Mouse (Mus musculus): Measurements from ENCODE around the gene Fsd2. TPM values are rescaled to one million over a fixed set of nuclear protein-coding genes. Genes with fewer than 3 reads are reported as not detected.

The Fsd2 gene
- polyA plus RNA-seq, 1 experiment from 2014 or later = 0.29 TPM

DNA sequence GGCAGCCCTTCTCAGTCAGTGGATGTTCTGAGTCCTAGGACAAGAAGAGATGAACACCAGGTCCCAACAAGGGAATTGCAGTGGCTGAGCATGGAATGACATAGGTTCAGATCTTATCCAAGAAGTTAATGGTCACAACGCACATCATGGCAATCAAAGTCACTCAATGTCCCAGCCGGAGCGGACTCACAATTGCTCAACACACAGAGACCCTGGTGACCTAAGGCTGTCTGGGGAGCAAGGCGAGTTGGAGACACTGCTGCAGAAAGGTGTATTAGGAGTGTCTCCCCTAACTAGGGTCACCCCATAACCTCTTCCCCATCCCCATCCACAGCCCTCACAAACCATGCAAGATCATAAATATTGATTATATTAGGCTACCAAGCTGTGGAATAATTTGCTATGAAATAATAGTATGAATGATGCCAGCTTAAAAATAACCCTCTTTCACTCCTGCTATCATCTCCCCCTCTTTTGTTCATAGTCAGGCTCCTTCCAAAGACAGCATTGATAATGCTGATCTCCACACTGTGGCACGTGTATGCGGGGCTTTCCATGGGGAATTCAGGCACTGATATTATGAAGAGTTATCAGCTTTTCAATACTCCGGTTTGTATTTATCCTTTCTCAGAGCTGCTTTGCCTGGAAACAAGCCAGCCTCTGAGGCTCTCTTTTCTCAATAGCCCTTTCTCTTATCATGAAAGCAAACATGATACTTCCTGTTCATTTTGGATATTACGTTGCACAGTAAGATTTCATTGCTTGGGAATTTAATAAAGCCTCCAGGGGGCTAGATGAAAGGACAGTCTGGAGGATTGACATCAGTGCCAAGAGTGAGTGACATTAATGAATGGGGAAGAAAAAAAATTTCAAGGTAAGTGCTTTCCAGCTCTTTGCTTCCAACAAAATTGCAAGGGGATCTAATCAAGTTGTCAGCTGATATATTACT lies 6.4 kb downstream of the Fsd2 start:
- 65% methylated on average over 8 of the region's 8 CpGs for WGBS

DNA sequence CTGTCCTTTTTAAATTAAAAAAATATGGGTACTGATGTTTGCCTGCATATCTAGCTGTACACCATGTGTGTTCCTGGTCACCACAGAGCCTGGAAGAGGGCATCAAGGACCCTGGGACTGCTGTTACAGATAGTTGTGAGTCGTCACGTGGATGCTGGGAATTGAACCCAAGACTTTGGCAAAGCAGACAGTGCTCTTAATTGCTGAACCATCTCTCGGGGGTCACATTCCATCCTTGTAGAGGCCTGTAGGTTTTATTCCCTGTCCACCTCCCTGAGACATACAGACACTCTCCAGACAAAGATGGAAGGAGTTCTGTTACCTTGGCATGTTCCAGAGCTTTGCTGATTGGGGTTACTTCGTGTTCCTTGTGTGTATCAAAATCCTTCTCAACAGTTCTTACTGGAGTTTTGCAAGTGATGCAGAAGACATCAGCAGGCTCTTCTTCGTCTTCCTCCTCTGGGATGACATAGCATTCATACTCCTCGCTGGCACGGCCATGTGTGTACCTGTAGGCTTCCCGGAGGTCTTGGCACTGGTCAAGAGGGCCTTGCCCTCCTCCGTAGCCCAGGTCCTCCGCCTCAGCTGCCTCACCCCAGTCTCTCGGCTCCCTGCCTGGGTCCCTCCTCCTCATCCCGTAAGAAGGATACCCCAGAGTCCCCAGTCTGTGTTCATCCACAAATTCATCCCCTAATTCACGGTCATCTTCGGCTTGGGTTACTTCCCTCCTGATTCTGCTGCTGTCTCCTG lies 7.3 kb downstream of the Fsd2 start:
- Histone ChIP-seq H3K36me3 (ENCODE audit: control insufficient read depth, insufficient read depth, low read length) (no peaks in the 10 kb centered on the region), H3K4me1 (replicated peaks; ENCODE audit: control insufficient read depth, insufficient read depth, low read length) (no peaks in the 10 kb centered on the region), H3K4me3 (ENCODE audit: low read depth, low read length) (no peak overlapping the region), H3K9me3 (ENCODE audit: control insufficient read depth, low read length) (no peaks in the 10 kb centered on the region), H3K27ac (ENCODE audit: low read depth, low read length) (no peak overlapping the region), H3K27me3 (ENCODE audit: control insufficient read depth, insufficient read depth, low read length) (no peaks in the 10 kb centered on the region), H3K9ac (ENCODE audit: low read depth, low read length) (no peak overlapping the region), H3K4me2 (replicated peaks; ENCODE audit: low read depth, low read length) (no peak overlapping the region)
- 83% methylated on average over 14 of the region's 14 CpGs for WGBS
- ATAC-seq (ENCODE audit: low FRiP score) = no peak
- DNase-seq (ENCODE audit: low spot score) = no peak

More for the DNA sequence above, 6.4 kb downstream of the Fsd2 start:
- Histone ChIP-seq H3K9me3 (ENCODE audit: control insufficient read depth, low read length) (no peaks in the 10 kb centered on the region), H3K36me3 (ENCODE audit: control insufficient read depth, insufficient read depth, low read length) (no peaks in the 10 kb centered on the region), H3K4me1 (replicated peaks; ENCODE audit: control insufficient read depth, insufficient read depth, low read length) (no peaks in the 10 kb centered on the region), H3K9ac (ENCODE audit: low read depth, low read length) (no peak overlapping the region), H3K27me3 (ENCODE audit: control insufficient read depth, insufficient read depth, low read length) (no peaks in the 10 kb centered on the region), H3K4me2 (replicated peaks; ENCODE audit: low read depth, low read length) (no peak overlapping the region), H3K27ac (ENCODE audit: low read depth, low read length) (no peak overlapping the region), H3K4me3 (ENCODE audit: low read depth, low read length) (no peak overlapping the region)
- no peak for ATAC-seq (ENCODE audit: low FRiP score)
- no peak for DNase-seq (ENCODE audit: low spot score)

DNA sequence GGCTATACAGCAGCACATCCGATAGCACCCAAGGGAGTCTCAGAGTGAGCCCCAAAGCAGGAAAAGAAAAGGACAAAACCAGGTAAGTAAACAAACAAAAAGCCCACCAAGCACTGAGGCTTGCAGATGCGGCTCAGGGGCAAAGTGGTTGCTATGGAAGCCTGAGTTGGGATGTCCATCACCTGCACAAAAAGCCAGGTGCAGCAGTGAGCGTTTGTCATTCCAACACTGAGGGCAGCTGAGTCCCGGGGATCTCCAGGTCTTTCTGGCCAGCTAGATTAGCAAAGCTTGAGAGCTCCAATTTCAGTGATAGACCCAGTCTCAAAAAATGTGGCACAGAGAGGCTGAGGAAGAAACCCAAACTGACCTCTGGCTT lies 8.8 kb downstream of the Fsd2 start:
- no peaks in the 10 kb centered on the region for H3K9me3 ChIP-seq (ENCODE audit: control insufficient read depth, low read length)
- H3K27ac ChIP-seq (ENCODE audit: low read depth, low read length) = no peak overlapping the region
- ATAC-seq (ENCODE audit: low FRiP score) (no peak), DNase-seq (ENCODE audit: low spot score) (no peak)
- H3K36me3 ChIP-seq (ENCODE audit: control insufficient read depth, insufficient read depth, low read length) = no peaks in the 10 kb centered on the region
- no peak overlapping the region for H3K4me3 ChIP-seq (ENCODE audit: low read depth, low read length)
- H3K4me2 ChIP-seq (replicated peaks; ENCODE audit: low read depth, low read length) = no peak overlapping the region
- WGBS = 71% methylated on average over 4 of the region's 4 CpGs
- H3K4me1 ChIP-seq (replicated peaks; ENCODE audit: control insufficient read depth, insufficient read depth, low read length) = no peaks in the 10 kb centered on the region
- no peak overlapping the region for H3K9ac ChIP-seq (ENCODE audit: low read depth, low read length)
- H3K27me3 ChIP-seq (ENCODE audit: control insufficient read depth, insufficient read depth, low read length) = no peaks in the 10 kb centered on the region

GRCm38 (mm10) chr7:81557252-81557984 lies 9.3 kb downstream of the Fsd2 start:
- DNase-seq (ENCODE audit: low spot score) = no peak
- no peaks in the 10 kb centered on the region for H3K36me3 ChIP-seq (ENCODE audit: control insufficient read depth, insufficient read depth, low read length)
- H3K9me3 ChIP-seq (ENCODE audit: control insufficient read depth, low read length) = no peaks in the 10 kb centered on the region
- no peak overlapping the region for H3K4me2 ChIP-seq (replicated peaks; ENCODE audit: low read depth, low read length)
- no peak overlapping the region for H3K9ac ChIP-seq (ENCODE audit: low read depth, low read length)
- no peaks in the 10 kb centered on the region for H3K4me1 ChIP-seq (replicated peaks; ENCODE audit: control insufficient read depth, insufficient read depth, low read length)
- no peaks in the 10 kb centered on the region for H3K27me3 ChIP-seq (ENCODE audit: control insufficient read depth, insufficient read depth, low read length)
- H3K27ac ChIP-seq (ENCODE audit: low read depth, low read length) = no peak overlapping the region
- ATAC-seq (ENCODE audit: low FRiP score) = no peak
- no peak overlapping the region for H3K4me3 ChIP-seq (ENCODE audit: low read depth, low read length)
- 93% methylated on average over 7 of the region's 7 CpGs for WGBS

DNA sequence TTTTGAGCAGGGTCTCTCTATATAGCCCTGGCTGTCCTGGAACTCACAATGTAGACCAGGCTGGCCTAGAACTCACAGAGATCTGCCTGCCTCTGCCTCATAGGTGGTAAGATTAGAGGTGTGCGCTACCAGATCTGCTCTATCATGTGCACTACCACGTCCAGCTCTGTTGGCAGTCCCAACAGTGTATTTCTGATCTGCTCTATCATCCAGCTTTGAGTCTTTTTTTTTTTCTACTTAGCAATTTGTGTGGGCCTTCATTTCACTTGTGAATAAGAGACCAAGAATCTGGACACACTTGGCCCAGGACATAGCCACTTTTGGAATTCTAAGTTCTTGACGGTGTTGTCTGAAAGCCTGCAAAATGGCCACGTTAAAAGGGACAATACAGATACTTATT lies 9.9 kb downstream of the Fsd2 start:
- ATAC-seq (ENCODE audit: low FRiP score) (no peak), DNase-seq (ENCODE audit: low spot score) (no peak)
- 88% methylated on average over 4 of the region's 4 CpGs for WGBS

GRCm38 (mm10) chr7:81554369-81554768 lies 12.4 kb downstream of the Fsd2 start:
- no peaks in the 10 kb centered on the region for H3K4me1 ChIP-seq (replicated peaks; ENCODE audit: control insufficient read depth, insufficient read depth, low read length)
- no peak for ATAC-seq (ENCODE audit: low FRiP score)
- no peak overlapping the region for H3K27ac ChIP-seq (ENCODE audit: low read depth, low read length)
- no peaks in the 10 kb centered on the region for H3K36me3 ChIP-seq (ENCODE audit: control insufficient read depth, insufficient read depth, low read length)
- peak; percentile 61 for DNase-seq (ENCODE audit: low spot score)
- H3K4me3 ChIP-seq (ENCODE audit: low read depth, low read length) = no peak overlapping the region
- H3K9ac ChIP-seq (ENCODE audit: low read depth, low read length) = no peak overlapping the region
- no peak overlapping the region for H3K4me2 ChIP-seq (replicated peaks; ENCODE audit: low read depth, low read length)
- H3K27me3 ChIP-seq (ENCODE audit: control insufficient read depth, insufficient read depth, low read length) = no peaks in the 10 kb centered on the region
- 88% methylated on average over 2 of the region's 2 CpGs for WGBS
- no peaks in the 10 kb centered on the region for H3K9me3 ChIP-seq (ENCODE audit: control insufficient read depth, low read length)

More for the DNA sequence above, 9.9 kb downstream of the Fsd2 start:
- Histone ChIP-seq H3K4me1 (replicated peaks; ENCODE audit: control insufficient read depth, insufficient read depth, low read length) (no peaks in the 10 kb centered on the region), H3K9me3 (ENCODE audit: control insufficient read depth, low read length) (no peaks in the 10 kb centered on the region), H3K27me3 (ENCODE audit: control insufficient read depth, insufficient read depth, low read length) (no peaks in the 10 kb centered on the region), H3K9ac (ENCODE audit: low read depth, low read length) (no peak overlapping the region), H3K27ac (ENCODE audit: low read depth, low read length) (no peak overlapping the region), H3K4me2 (replicated peaks; ENCODE audit: low read depth, low read length) (no peak overlapping the region), H3K36me3 (ENCODE audit: control insufficient read depth, insufficient read depth, low read length) (no peaks in the 10 kb centered on the region), H3K4me3 (ENCODE audit: low read depth, low read length) (no peak overlapping the region)

- no peaks in the 10 kb centered on the region for H3K9me3 ChIP-seq (ENCODE audit: control insufficient read depth, low read length)
- no peak overlapping the region for H3K4me2 ChIP-seq (replicated peaks; ENCODE audit: low read depth, low read length)
- H3K9ac ChIP-seq (ENCODE audit: low read depth, low read length) = no peak overlapping the region
- H3K27ac ChIP-seq (ENCODE audit: low read depth, low read length) = no peak overlapping the region
- DNase-seq (ENCODE audit: low spot score) (no peak), ATAC-seq (ENCODE audit: low FRiP score) (no peak)
- H3K4me3 ChIP-seq (ENCODE audit: low read depth, low read length) = no peak overlapping the region
- no peaks in the 10 kb centered on the region for H3K27me3 ChIP-seq (ENCODE audit: control insufficient read depth, insufficient read depth, low read length)
- H3K4me1 ChIP-seq (replicated peaks; ENCODE audit: control insufficient read depth, insufficient read depth, low read length) = no peaks in the 10 kb centered on the region
- no peaks in the 10 kb centered on the region for H3K36me3 ChIP-seq (ENCODE audit: control insufficient read depth, insufficient read depth, low read length)
- WGBS = 62% methylated on average over 4 of the region's 4 CpGs
Measured at GRCm38 (mm10) chr7:81553589-81553988, 13.2 kb downstream of the Fsd2 start.

GRCm38 (mm10) chr7:81548864-81549263 lies 17.9 kb downstream of the Fsd2 start:
- Histone ChIP-seq H3K27ac (ENCODE audit: low read depth, low read length) (no peak overlapping the region), H3K27me3 (ENCODE audit: control insufficient read depth, insufficient read depth, low read length) (no peaks in the 10 kb centered on the region), H3K36me3 (ENCODE audit: control insufficient read depth, insufficient read depth, low read length) (no peaks in the 10 kb centered on the region), H3K4me3 (ENCODE audit: low read depth, low read length) (no peak overlapping the region), H3K9ac (ENCODE audit: low read depth, low read length) (no peak overlapping the region), H3K4me1 (replicated peaks; ENCODE audit: control insufficient read depth, insufficient read depth, low read length) (no peaks in the 10 kb centered on the region), H3K4me2 (replicated peaks; ENCODE audit: low read depth, low read length) (no peak overlapping the region), H3K9me3 (ENCODE audit: control insufficient read depth, low read length) (no peaks in the 10 kb centered on the region)
- ATAC-seq (ENCODE audit: low FRiP score) (no peak), DNase-seq (ENCODE audit: low spot score) (no peak)
- WGBS = 80% methylated on average over 11 of the region's 11 CpGs
